Mouse (Mus musculus) lung, postnatal 0 days (tissue): ENCODE measurements around the gene Gm4791.

Experiments used
- CTCF ChIP-seq: IDR thresholded peaks from 2 replicates; pipeline ENCODE4 v1.5.1; 2016; ENCODE audit warnings: antibody characterized with exemption, mild to moderate bottlenecking
- EP300 ChIP-seq: IDR thresholded peaks from 2 replicates; pipeline ENCODE4 v1.6.1; 2016; ENCODE audit warnings: antibody characterized with exemption, mild to moderate bottlenecking, control low read depth

DNA sequence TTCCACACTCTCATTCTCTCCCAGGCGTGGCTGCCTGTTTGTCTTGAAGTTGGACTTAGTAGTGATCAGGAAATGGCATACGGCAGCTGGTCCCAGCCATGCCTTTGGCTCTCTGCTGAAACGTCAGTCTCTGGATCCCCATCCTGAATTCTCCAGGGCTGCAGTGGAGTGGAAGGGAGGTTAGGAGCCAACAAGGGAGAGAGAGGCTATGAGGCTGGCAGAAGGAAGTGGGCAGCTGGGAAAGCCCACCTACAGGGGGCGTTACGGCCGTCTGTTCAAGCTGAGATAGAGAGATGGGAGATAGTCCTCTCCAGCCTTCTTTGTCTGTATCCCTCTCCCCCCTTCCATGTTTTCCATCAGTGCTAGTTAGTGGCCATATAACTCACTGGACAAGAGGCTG lies 29.1 kb upstream of the Gm4791 start:
- TF ChIP-seq CTCF (no peak), EP300 (no peak)
